Mouse (Mus musculus): ENCODE measurements at regions not wholly inside any gene's neighbourhood (a gene's known extent, or its start where the extent isn't known, plus 50 kb on each side); places are given as distances from the start of the nearest gene placed in this dataset.

- Histone ChIP-seq H3K9me3 (0 out of 2 replicates have a peak, but pooled peaks cover 3% of the 10 kb centered on the region), H3K4me1 (no peaks in the 10 kb centered on the region), H3K27me3 (peaks cover 8% of the 10 kb centered on the region; the same call in 1 of the 2 replicates), H3K9ac (no peak overlapping the region), H3K4me3 (no peak overlapping the region), H3K4me2 (no peak overlapping the region), H3K36me3 (no peaks in the 10 kb centered on the region), H3K27ac (no peak overlapping the region)
- no peak for ATAC-seq (ENCODE audit: insufficient number of reproducible peaks, insufficient read depth, low FRiP score, low TSS enrichment, low read depth)
- WGBS, result 89% methylated on average over 5 of the region's 5 CpGs
Observed at GRCm38 (mm10) chr4:131558513-131558912, 279.6 kb downstream of the Ptpru start.

- Histone ChIP-seq H3K9me3 (0 out of 2 replicates have a peak, but pooled peaks cover 3% of the 10 kb centered on the region), H3K9ac (no peak overlapping the region), H3K4me2 (no peak overlapping the region), H3K4me3 (no peak overlapping the region), H3K4me1 (0 out of 2 replicates have a peak, but pooled peaks cover 2% of the 10 kb centered on the region), H3K36me3 (no peaks in the 10 kb centered on the region), H3K27ac (no peak overlapping the region), H3K27me3 (peaks cover 8% of the 10 kb centered on the region; the same call in 1 of the 2 replicates)
- 83% methylated on average over 4 of the region's 4 CpGs for WGBS
- no peak for ATAC-seq (ENCODE audit: insufficient number of reproducible peaks, insufficient read depth, low FRiP score, low TSS enrichment, low read depth)
Observed at GRCm38 (mm10) chr4:131563851-131564250, 274.2 kb downstream of the Ptpru start.

- Histone ChIP-seq H3K36me3 (no peaks in the 10 kb centered on the region), H3K4me2 (no peak overlapping the region), H3K9ac (no peak overlapping the region), H3K4me1 (0 out of 2 replicates have a peak, but pooled peaks cover 2% of the 10 kb centered on the region), H3K27me3 (peaks cover 8% of the 10 kb centered on the region; the same call in 1 of the 2 replicates), H3K4me3 (no peak overlapping the region), H3K27ac (no peak overlapping the region), H3K9me3 (no peaks in the 10 kb centered on the region)
- ATAC-seq (ENCODE audit: insufficient number of reproducible peaks, insufficient read depth, low FRiP score, low TSS enrichment, low read depth), result no peak
- 77% methylated on average over 7 of the region's 7 CpGs for WGBS
Observed at GRCm38 (mm10) chr4:131565203-131565602, 272.9 kb downstream of the Ptpru start.

GRCm38 (mm10) chr4:131567241-131567640, 270.8 kb downstream of the Ptpru start:
- no peaks in the 10 kb centered on the region for H3K36me3 ChIP-seq
- 0 out of 2 replicates have a peak, but pooled peaks cover 2% of the 10 kb centered on the region for H3K4me1 ChIP-seq
- WGBS, result 81% methylated on average over 2 of the region's 2 CpGs
- no peak overlapping the region for H3K27ac ChIP-seq
- H3K9ac ChIP-seq, result no peak overlapping the region
- H3K4me2 ChIP-seq, result no peak overlapping the region
- H3K9me3 ChIP-seq, result no peaks in the 10 kb centered on the region
- ATAC-seq (ENCODE audit: insufficient number of reproducible peaks, insufficient read depth, low FRiP score, low TSS enrichment, low read depth), result no peak
- 0 out of 2 replicates have a peak, but pooled peaks cover 5% of the 10 kb centered on the region for H3K27me3 ChIP-seq
- H3K4me3 ChIP-seq, result no peak overlapping the region

GRCm38 (mm10) chr4:131569156-131569555, 268.9 kb downstream of the Ptpru start:
- Histone ChIP-seq H3K4me3 (no peak overlapping the region), H3K27me3 (no peaks in the 10 kb centered on the region), H3K4me1 (0 out of 2 replicates have a peak, but pooled peaks cover 2% of the 10 kb centered on the region), H3K36me3 (no peaks in the 10 kb centered on the region), H3K4me2 (no peak overlapping the region), H3K9ac (no peak overlapping the region), H3K27ac (no peak overlapping the region), H3K9me3 (no peaks in the 10 kb centered on the region)
- no peak for ATAC-seq (ENCODE audit: insufficient number of reproducible peaks, insufficient read depth, low FRiP score, low TSS enrichment, low read depth)
- 49% methylated on average over 5 of the region's 5 CpGs for WGBS

- Histone ChIP-seq H3K27me3 (no peaks in the 10 kb centered on the region), H3K27ac (no peak overlapping the region), H3K4me2 (no peak overlapping the region), H3K4me3 (no peak overlapping the region), H3K9ac (no peak overlapping the region), H3K9me3 (no peaks in the 10 kb centered on the region), H3K36me3 (no peaks in the 10 kb centered on the region), H3K4me1 (0 out of 2 replicates have a peak, but pooled peaks cover 3% of the 10 kb centered on the region)
- WGBS, result 66% methylated on average over 4 of the region's 4 CpGs
- no peak for ATAC-seq (ENCODE audit: insufficient number of reproducible peaks, insufficient read depth, low FRiP score, low TSS enrichment, low read depth)
Observed at GRCm38 (mm10) chr4:131577571-131577970, 260.5 kb downstream of the Ptpru start.

- no peak overlapping the region for H3K4me2 ChIP-seq
- H3K27ac ChIP-seq, result no peak overlapping the region
- H3K27me3 ChIP-seq, result no peaks in the 10 kb centered on the region
- 60% methylated on average over 3 of the region's 3 CpGs for WGBS
- H3K9me3 ChIP-seq, result no peaks in the 10 kb centered on the region
- no peak overlapping the region for H3K4me3 ChIP-seq
- H3K36me3 ChIP-seq, result no peaks in the 10 kb centered on the region
- H3K9ac ChIP-seq, result no peak overlapping the region
- H3K4me1 ChIP-seq, result no peaks in the 10 kb centered on the region
- no peak for ATAC-seq (ENCODE audit: insufficient number of reproducible peaks, insufficient read depth, low FRiP score, low TSS enrichment, low read depth)
Observed at GRCm38 (mm10) chr4:131585946-131586345, 252.1 kb downstream of the Ptpru start.

GRCm38 (mm10) chr4:131587536-131587935, 250.6 kb downstream of the Ptpru start:
- WGBS, result 68% methylated on average over 7 of the region's 7 CpGs
- no peak overlapping the region for H3K4me2 ChIP-seq
- ATAC-seq (ENCODE audit: insufficient number of reproducible peaks, insufficient read depth, low FRiP score, low TSS enrichment, low read depth), result no peak

GRCm38 (mm10) chr4:131590136-131590535, 248.0 kb downstream of the Ptpru start:
- Histone ChIP-seq H3K27me3 (no peaks in the 10 kb centered on the region), H3K36me3 (no peaks in the 10 kb centered on the region), H3K4me1 (no peaks in the 10 kb centered on the region), H3K4me3 (no peak overlapping the region), H3K27ac (no peak overlapping the region), H3K9me3 (no peaks in the 10 kb centered on the region), H3K4me2 (no peak overlapping the region), H3K9ac (no peak overlapping the region)
- WGBS, result 58% methylated on average over 4 of the region's 4 CpGs
- no peak for ATAC-seq (ENCODE audit: insufficient number of reproducible peaks, insufficient read depth, low FRiP score, low TSS enrichment, low read depth)

More at GRCm38 (mm10) chr4:131587536-131587935, 250.6 kb downstream of the Ptpru start:
- no peaks in the 10 kb centered on the region for H3K9me3 ChIP-seq
- no peaks in the 10 kb centered on the region for H3K4me1 ChIP-seq
- H3K27me3 ChIP-seq, result no peaks in the 10 kb centered on the region
- H3K4me3 ChIP-seq, result no peak overlapping the region
- no peaks in the 10 kb centered on the region for H3K36me3 ChIP-seq
- no peak overlapping the region for H3K27ac ChIP-seq
- no peak overlapping the region for H3K9ac ChIP-seq

GRCm38 (mm10) chr4:131591456-131591855, 246.6 kb downstream of the Ptpru start:
- 93% methylated on average over 5 of the region's 5 CpGs for WGBS
- Histone ChIP-seq H3K27me3 (no peaks in the 10 kb centered on the region), H3K9me3 (no peaks in the 10 kb centered on the region), H3K4me3 (no peak overlapping the region), H3K27ac (no peak overlapping the region), H3K4me2 (no peak overlapping the region), H3K4me1 (no peaks in the 10 kb centered on the region), H3K36me3 (no peaks in the 10 kb centered on the region), H3K9ac (no peak overlapping the region)
- no peak for ATAC-seq (ENCODE audit: insufficient number of reproducible peaks, insufficient read depth, low FRiP score, low TSS enrichment, low read depth)

- H3K27ac ChIP-seq, result no peak overlapping the region
- 89% methylated on average over 10 of the region's 10 CpGs for WGBS
- H3K9me3 ChIP-seq, result no peaks in the 10 kb centered on the region
- no peak overlapping the region for H3K9ac ChIP-seq
- H3K4me3 ChIP-seq, result no peak overlapping the region
- H3K27me3 ChIP-seq, result no peaks in the 10 kb centered on the region
- no peak for ATAC-seq (ENCODE audit: insufficient number of reproducible peaks, insufficient read depth, low FRiP score, low TSS enrichment, low read depth)
- H3K36me3 ChIP-seq, result no peaks in the 10 kb centered on the region
- H3K4me1 ChIP-seq, result no peaks in the 10 kb centered on the region
- no peak overlapping the region for H3K4me2 ChIP-seq
Observed at GRCm38 (mm10) chr4:131597996-131598395, 240.1 kb downstream of the Ptpru start.

GRCm38 (mm10) chr4:131614434-131614833, 223.7 kb downstream of the Ptpru start:
- H3K4me3 ChIP-seq, result no peak overlapping the region
- WGBS, result 74% methylated on average over 8 of the region's 8 CpGs
- ATAC-seq (ENCODE audit: insufficient number of reproducible peaks, insufficient read depth, low FRiP score, low TSS enrichment, low read depth), result no peak
- no peak overlapping the region for H3K9ac ChIP-seq
- H3K27ac ChIP-seq, result no peak overlapping the region
- no peaks in the 10 kb centered on the region for H3K27me3 ChIP-seq
- no peak overlapping the region for H3K4me2 ChIP-seq
- H3K9me3 ChIP-seq, result no peaks in the 10 kb centered on the region
- no peaks in the 10 kb centered on the region for H3K36me3 ChIP-seq
- H3K4me1 ChIP-seq, result no peaks in the 10 kb centered on the region
